Mouse (Mus musculus) heart, embryonic 16.5 days (tissue): ENCODE measurements around the gene Azin2. TPM values are rescaled to one million over a fixed set of nuclear protein-coding genes. Genes with fewer than 3 reads are reported as not detected.

Source experiments
- ATAC-seq: fragments of 200-750 bp; cut with Nextera tagmentation; replicated peaks from 2 replicates; pipeline ENCODE4 v1.8.0; 2017; ENCODE audit warnings: moderate number of reproducible peaks; ENCODE audit not compliant: insufficient read depth, low FRiP score; ENCODE audit errors: extremely low read depth
- H3K27ac ChIP-seq: fragments of 300-500 bp; sonication (generic); 2 replicates; pipeline ENCODE4 v1.5.1; 2014; ENCODE audit warnings: mild to moderate bottlenecking, low read length, control low read depth, moderate library complexity
- H3K27me3 ChIP-seq: fragments of 300-500 bp; sonication (generic); 2 replicates; pipeline ENCODE4 v1.6.1; 2014; ENCODE audit warnings: low read length, mixed read lengths; ENCODE audit not compliant: control insufficient read depth, insufficient read depth
- H3K36me3 ChIP-seq: fragments of 300-500 bp; sonication (generic); 2 replicates; pipeline ENCODE4 v1.6.1; 2014; ENCODE audit not compliant: control insufficient read depth, insufficient read depth
- H3K4me1 ChIP-seq: fragments of 300-500 bp; sonication (generic); 2 replicates; pipeline ENCODE4 v1.6.1; 2014; ENCODE audit warnings: low read length, mixed read lengths; ENCODE audit not compliant: control insufficient read depth, insufficient read depth
- H3K4me2 ChIP-seq: fragments of 300-500 bp; sonication (generic); 2 replicates; pipeline ENCODE4 v1.6.1; 2014; ENCODE audit warnings: low read depth, mild to moderate bottlenecking, control low read depth, low read length
- H3K4me3 ChIP-seq: fragments of 300-500 bp; sonication (generic); 2 replicates; pipeline ENCODE4 v1.5.1; 2014; ENCODE audit warnings: mild to moderate bottlenecking, control low read depth, low read length
- H3K9ac ChIP-seq: fragments of 300-500 bp; sonication (generic); 2 replicates; pipeline ENCODE4 v1.6.1; 2014; ENCODE audit warnings: low read length, control low read depth
- H3K9me3 ChIP-seq: fragments of 300-500 bp; sonication (generic); replicated peaks from 2 replicates; pipeline ENCODE4 v1.6.1; 2016; ENCODE audit warnings: low read length; ENCODE audit not compliant: control insufficient read depth
- WGBS: fragments of 180-500 bp; shearing (Covaris S2); extraction: QIAGEN DNeasy Blood & Tissue Kit; methylation state at CpG from one replicate; pipeline ENCODE4 v1.1.7; 2014; 5-methylcytosine and 5-hydroxymethylcytosine counted together
- polyA plus RNA-seq: library from polyadenylated mRNA; unstranded; fragments of >200 nt; fragmentation: Nextera tagmentation; extraction: Ambion mirVana; gene quantifications from 2 replicates; pipeline ENCODE4 v1.2.1, GENCODE M21; 2015

Azin2 gene
- polyA plus RNA-seq, 1 experiment from 2014 or later, result 7.6 TPM

GRCm38 (mm10) chr4:128935595-128935994 is 26.6 kb downstream of the Azin2 start:
- no peaks in the 10 kb centered on the region for H3K27me3 ChIP-seq
- H3K4me3 ChIP-seq, result no peak overlapping the region
- no peaks in the 10 kb centered on the region for H3K36me3 ChIP-seq
- no peak for ATAC-seq
- 52% methylated on average over 5 of the region's 5 CpGs for WGBS
- H3K4me2 ChIP-seq, result no peak overlapping the region
- H3K9me3 ChIP-seq, result no peaks in the 10 kb centered on the region
- no peak overlapping the region for H3K27ac ChIP-seq
- no peaks in the 10 kb centered on the region for H3K4me1 ChIP-seq
- no peak overlapping the region for H3K9ac ChIP-seq

- Histone ChIP-seq H3K36me3 (no peaks in the 10 kb centered on the region), H3K27me3 (no peaks in the 10 kb centered on the region), H3K4me2 (no peak overlapping the region), H3K9me3 (no peaks in the 10 kb centered on the region), H3K4me1 (no peaks in the 10 kb centered on the region), H3K9ac (no peak overlapping the region), H3K4me3 (no peak overlapping the region), H3K27ac (no peak overlapping the region)
- ATAC-seq, result no peak
- 60% methylated on average over 7 of the region's 7 CpGs for WGBS
Measured at GRCm38 (mm10) chr4:128932783-128933182, 29.5 kb downstream of the Azin2 start.

GRCm38 (mm10) chr4:128924841-128925606 is 37.2 kb downstream of the Azin2 start:
- H3K4me2 ChIP-seq, result peak overlapping the region; percentile 72
- no peaks in the 10 kb centered on the region for H3K27me3 ChIP-seq
- no peak overlapping the region for H3K27ac ChIP-seq
- H3K4me3 ChIP-seq, result peak overlapping the region; percentile 52
- H3K9ac ChIP-seq, result peak overlapping the region; percentile 60
- peak; percentile 82; the same call in 1 of the 2 replicates for ATAC-seq
- WGBS, result 14% methylated on average over 36 of the region's 36 CpGs
- H3K4me1 ChIP-seq, result no peaks in the 10 kb centered on the region
- H3K9me3 ChIP-seq, result no peaks in the 10 kb centered on the region
- H3K36me3 ChIP-seq, result no peaks in the 10 kb centered on the region

- ATAC-seq, result no peak
- Histone ChIP-seq H3K9ac (no peak overlapping the region), H3K4me3 (no peak overlapping the region), H3K4me2 (no peak overlapping the region), H3K36me3 (no peaks in the 10 kb centered on the region), H3K4me1 (no peaks in the 10 kb centered on the region), H3K27ac (no peak overlapping the region), H3K27me3 (no peaks in the 10 kb centered on the region), H3K9me3 (no peaks in the 10 kb centered on the region)
- WGBS, result 58% methylated on average over 3 of the region's 3 CpGs
Measured at GRCm38 (mm10) chr4:128923603-128924002, 38.6 kb downstream of the Azin2 start.

- no peak overlapping the region for H3K27ac ChIP-seq
Measured at GRCm38 (mm10) chr4:128919106-128919505, 43.1 kb downstream of the Azin2 start.

GRCm38 (mm10) chr4:128918187-128918586 is 44.1 kb downstream of the Azin2 start:
- Histone ChIP-seq H3K9me3 (no peaks in the 10 kb centered on the region), H3K4me1 (peaks cover 4% of the 10 kb centered on the region), H3K4me2 (no peak overlapping the region), H3K27me3 (0 out of 2 replicates have a peak, but pooled peaks cover 2% of the 10 kb centered on the region), H3K9ac (no peak overlapping the region), H3K4me3 (no peak overlapping the region), H3K27ac (no peak overlapping the region), H3K36me3 (no peaks in the 10 kb centered on the region)
- WGBS, result 23% methylated on average over 3 of the region's 3 CpGs
- ATAC-seq, result peak; percentile 69

More at GRCm38 (mm10) chr4:128919106-128919505, 43.1 kb downstream of the Azin2 start:
- 27% methylated on average over 10 of the region's 10 CpGs for WGBS
- Histone ChIP-seq H3K4me3 (no peak overlapping the region), H3K27me3 (0 out of 2 replicates have a peak, but pooled peaks cover 2% of the 10 kb centered on the region), H3K9ac (no peak overlapping the region), H3K4me1 (peaks cover 4% of the 10 kb centered on the region), H3K9me3 (no peaks in the 10 kb centered on the region), H3K4me2 (no peak overlapping the region), H3K36me3 (no peaks in the 10 kb centered on the region)
- no peak for ATAC-seq

- Histone ChIP-seq H3K27ac (no peak overlapping the region), H3K4me1 (peaks cover 4% of the 10 kb centered on the region), H3K9me3 (no peaks in the 10 kb centered on the region), H3K27me3 (0 out of 2 replicates have a peak, but pooled peaks cover 2% of the 10 kb centered on the region), H3K4me2 (no peak overlapping the region), H3K36me3 (no peaks in the 10 kb centered on the region), H3K4me3 (no peak overlapping the region), H3K9ac (no peak overlapping the region)
- WGBS, result 84% methylated on average over 6 of the region's 6 CpGs
- no peak for ATAC-seq
Measured at GRCm38 (mm10) chr4:128917756-128918155, 44.5 kb downstream of the Azin2 start.

- Histone ChIP-seq H3K9me3 (no peaks in the 10 kb centered on the region), H3K9ac (no peak overlapping the region), H3K27ac (no peak overlapping the region), H3K4me2 (no peak overlapping the region), H3K36me3 (no peaks in the 10 kb centered on the region), H3K4me1 (peaks cover 4% of the 10 kb centered on the region), H3K27me3 (0 out of 2 replicates have a peak, but pooled peaks cover 2% of the 10 kb centered on the region), H3K4me3 (no peak overlapping the region)
- WGBS, result 61% methylated on average over 3 of the region's 3 CpGs
- no peak for ATAC-seq
Measured at GRCm38 (mm10) chr4:128917119-128917518, 45.1 kb downstream of the Azin2 start.

- Histone ChIP-seq H3K36me3 (peaks cover 3% of the 10 kb centered on the region; the same call in 1 of the 2 replicates), H3K9ac (no peak overlapping the region), H3K4me3 (no peak overlapping the region), H3K27ac (no peak overlapping the region), H3K9me3 (no peaks in the 10 kb centered on the region), H3K4me1 (peaks cover 4% of the 10 kb centered on the region), H3K27me3 (0 out of 2 replicates have a peak, but pooled peaks cover 2% of the 10 kb centered on the region), H3K4me2 (no peak overlapping the region)
- 19% methylated on average over 4 of the region's 4 CpGs for WGBS
- ATAC-seq, result no peak
Measured at GRCm38 (mm10) chr4:128913794-128914193, 48.4 kb downstream of the Azin2 start.
